Mouse (Mus musculus) MEL (cell line): ENCODE measurements around the gene Hspa13. TPM values are rescaled to one million over a fixed set of nuclear protein-coding genes. Genes with fewer than 3 reads are reported as not detected.

Experiments used
- DNase-seq: peaks from one replicate; pipeline ENCODE4 v3.0.0; 2011; ENCODE audit warnings: low read depth, low spot score
- H3K27ac ChIP-seq: 2 replicates; pipeline ENCODE4 v1.5.1; 2012; ENCODE audit warnings: low read depth, mild to moderate bottlenecking, control low read depth, low read length, moderate library complexity; ENCODE audit not compliant: control insufficient read depth
- H3K27me3 ChIP-seq, 2 experiments: fragments of 150-350 bp in 1 of 2; sonication (generic) in 1 of 2; 2 replicates each; pipeline ENCODE4 v1.6.1; 2012; ENCODE audit warnings: low read length in 2 of 2, mild to moderate bottlenecking in 2 of 2, improper control_type of control experiment in 1 of 2, moderate library complexity in 1 of 2; ENCODE audit not compliant: insufficient read depth in 2 of 2, control insufficient read depth in 1 of 2
- H3K36me3 ChIP-seq, 2 experiments: 2 replicates each; pipeline ENCODE4 v1.6.1; 2012 to 2014; ENCODE audit warnings: low read length in 2 of 2, improper control_type of control experiment in 1 of 2, inconsistent platforms in 1 of 2, mild to moderate bottlenecking in 1 of 2; ENCODE audit not compliant: insufficient read depth in 2 of 2, control insufficient read depth in 1 of 2
- H3K4me1 ChIP-seq, 2 experiments: fragments of 150-350 bp in 1 of 2; sonication (generic) in 1 of 2; 2 replicates each; pipeline ENCODE4 v1.6.1; 2012; ENCODE audit warnings: low read length in 2 of 2, improper control_type of control experiment in 1 of 2, mild to moderate bottlenecking in 1 of 2; ENCODE audit not compliant: insufficient read depth in 2 of 2, control insufficient read depth in 1 of 2
- H3K4me3 ChIP-seq, 2 experiments: fragments of 150-350 bp in 1 of 2; sonication (generic) in 1 of 2; 2 replicates each; pipeline ENCODE4 v1.5.1; 2012; ENCODE audit warnings: low read depth in 2 of 2, low read length in 2 of 2, mild to moderate bottlenecking in 2 of 2, moderate library complexity in 2 of 2, control low read depth in 1 of 2, improper control_type of control experiment in 1 of 2; ENCODE audit not compliant: control insufficient read depth in 1 of 2, insufficient read depth in 1 of 2
- H3K79me2 ChIP-seq: 2 replicates; pipeline ENCODE4 v1.6.1; 2012; ENCODE audit warnings: mild to moderate bottlenecking, low read length, moderate library complexity; ENCODE audit not compliant: control insufficient read depth, poor library complexity, insufficient read depth
- H3K9ac ChIP-seq: 2 replicates; pipeline ENCODE4 v1.6.1; 2012; ENCODE audit warnings: low read depth, mild to moderate bottlenecking, control low read depth, low read length, moderate library complexity; ENCODE audit not compliant: control insufficient read depth, poor library complexity, severe bottlenecking
- H3K9me3 ChIP-seq: fragments of 150-350 bp; sonication (generic); replicated peaks from 2 replicates; pipeline ENCODE4 v1.6.1; 2012; ENCODE audit warnings: mild to moderate bottlenecking, low read length, improper control_type of control experiment, moderate library complexity; ENCODE audit not compliant: insufficient read depth
- BHLHE40 ChIP-seq: IDR thresholded peaks from 2 replicates; pipeline ENCODE4 v1.6.1; 2012; ENCODE audit warnings: low read depth, mild to moderate bottlenecking, inconsistent platforms, low read length, improper control_type of control experiment, borderline replicate concordance
- CHD1 ChIP-seq: IDR thresholded peaks from 2 replicates; pipeline ENCODE4 v1.6.1; 2012; ENCODE audit warnings: low read depth, mild to moderate bottlenecking, inconsistent platforms, low read length, improper control_type of control experiment
- CHD2 ChIP-seq: IDR thresholded peaks from 2 replicates; pipeline ENCODE4 v1.6.1; 2011; ENCODE audit warnings: low read length, improper control_type of control experiment
- CTCF ChIP-seq, 3 experiments: IDR thresholded peaks in 2 of 3; conservative IDR thresholded peaks in 1 of 3; 2 replicates each; pipeline ENCODE4 v1.5.1; 2011 to 2012; ENCODE audit warnings: low read length in 3 of 3, low read depth in 2 of 3, mild to moderate bottlenecking in 2 of 3, improper control_type of control experiment in 1 of 3, inconsistent platforms in 1 of 3, mixed read lengths in 1 of 3, moderate library complexity in 1 of 3; ENCODE audit not compliant: control insufficient read depth in 1 of 3, insufficient read depth in 1 of 3, poor library complexity in 1 of 3, severe bottlenecking in 1 of 3
- GABPA ChIP-seq: IDR thresholded peaks from 2 replicates; pipeline ENCODE4 v1.6.1; 2012; ENCODE audit warnings: low read depth, mild to moderate bottlenecking, inconsistent platforms, low read length, improper control_type of control experiment, moderate library complexity
- GATA1 ChIP-seq: IDR thresholded peaks from 2 replicates; pipeline ENCODE4 v1.6.1; 2011; ENCODE audit warnings: low read depth, low read length, improper control_type of control experiment
- JUND ChIP-seq: IDR thresholded peaks from 2 replicates; pipeline ENCODE4 v1.6.1; 2011; ENCODE audit warnings: low read depth, mild to moderate bottlenecking, improper control_type of control experiment, low read length
- KAT2A ChIP-seq: conservative IDR thresholded peaks from 2 replicates; pipeline ENCODE4 v1.6.1; 2012; ENCODE audit warnings: low read depth, low read length, improper control_type of control experiment, inconsistent platforms
- MAX ChIP-seq: IDR thresholded peaks from 2 replicates; pipeline ENCODE4 v1.6.1; 2011; ENCODE audit warnings: low read length, improper control_type of control experiment
- MXI1 ChIP-seq: IDR thresholded peaks from 2 replicates; pipeline ENCODE4 v1.6.1; 2011; ENCODE audit warnings: mild to moderate bottlenecking, low read depth, low read length, improper control_type of control experiment
- MYB ChIP-seq: IDR thresholded peaks from 2 replicates; pipeline ENCODE4 v1.6.1; 2011; ENCODE audit warnings: mild to moderate bottlenecking, low read depth, low read length, improper control_type of control experiment
- MYC ChIP-seq: IDR thresholded peaks from 2 replicates; pipeline ENCODE4 v1.6.1; 2011; ENCODE audit warnings: low read depth, mild to moderate bottlenecking, low read length, improper control_type of control experiment, moderate library complexity
- POLR2A ChIP-seq, 2 experiments: IDR thresholded peaks; 2 replicates each; pipeline ENCODE4 v1.6.1; 2011 to 2012; ENCODE audit warnings: low read length in 2 of 2, mild to moderate bottlenecking in 2 of 2, control low read depth in 1 of 2, improper control_type of control experiment in 1 of 2, low read depth in 1 of 2, moderate library complexity in 1 of 2; ENCODE audit not compliant: control insufficient read depth in 1 of 2, insufficient read depth in 1 of 2, poor library complexity in 1 of 2
- POLR2AphosphoS2 ChIP-seq: IDR thresholded peaks from 2 replicates; pipeline ENCODE4 v1.6.1; 2011; ENCODE audit warnings: low read length, improper control_type of control experiment
- RAD21 ChIP-seq: IDR thresholded peaks from 2 replicates; pipeline ENCODE4 v1.6.1; 2011; ENCODE audit warnings: mild to moderate bottlenecking, low read depth, low read length, improper control_type of control experiment
- RCOR1 ChIP-seq: IDR thresholded peaks from 2 replicates; pipeline ENCODE4 v1.6.1; 2012; ENCODE audit warnings: low read depth, mild to moderate bottlenecking, inconsistent platforms, low read length, improper control_type of control experiment
- SMC3 ChIP-seq: IDR thresholded peaks from 2 replicates; pipeline ENCODE4 v1.6.1; 2011; ENCODE audit warnings: low read depth, low read length, improper control_type of control experiment
- TAL1 ChIP-seq: IDR thresholded peaks from 2 replicates; pipeline ENCODE4 v1.6.1; 2012; ENCODE audit warnings: mild to moderate bottlenecking, inconsistent platforms, low read length, moderate library complexity, mixed read lengths
- TCF12 ChIP-seq: IDR thresholded peaks from 2 replicates; pipeline ENCODE4 v1.6.1; 2014; ENCODE audit warnings: low read depth, mild to moderate bottlenecking, inconsistent platforms, low read length, improper control_type of control experiment, moderate library complexity
- UBTF ChIP-seq: IDR thresholded peaks from 2 replicates; pipeline ENCODE4 v1.6.1; 2012; ENCODE audit warnings: low read depth, mild to moderate bottlenecking, inconsistent platforms, low read length, improper control_type of control experiment, moderate library complexity, borderline replicate concordance; ENCODE audit not compliant: insufficient read depth
- USF2 ChIP-seq, 2 experiments: IDR thresholded peaks; 2 replicates each; pipeline ENCODE4 v1.6.1; 2011 to 2012; ENCODE audit warnings: improper control_type of control experiment in 2 of 2, low read length in 2 of 2, borderline replicate concordance in 1 of 2, inconsistent platforms in 1 of 2, low read depth in 1 of 2, mild to moderate bottlenecking in 1 of 2; ENCODE audit not compliant: insufficient read depth in 1 of 2
- ZC3H11A ChIP-seq: IDR thresholded peaks from 2 replicates; pipeline ENCODE4 v1.6.1; 2012; ENCODE audit warnings: low read depth, mild to moderate bottlenecking, inconsistent platforms, low read length, improper control_type of control experiment
- ZKSCAN1 ChIP-seq: IDR thresholded peaks from 2 replicates; pipeline ENCODE4 v1.6.1; 2012; ENCODE audit warnings: low read depth, mild to moderate bottlenecking, inconsistent platforms, low read length, improper control_type of control experiment, moderate library complexity
- ZMIZ1 ChIP-seq: IDR thresholded peaks from 2 replicates; pipeline ENCODE4 v1.6.1; 2012; ENCODE audit warnings: low read depth, mild to moderate bottlenecking, inconsistent platforms, low read length, improper control_type of control experiment, moderate library complexity
- polyA plus RNA-seq, 2 experiments: library from polyadenylated mRNA; stranded (reverse) in 1 of 2; unstranded in 1 of 2; fragments of >175 nt in 1 of 2; fragments of >200 nt in 1 of 2; gene quantifications; 2 replicates each; pipeline versions ENCODE4 v1.2.1 to v1.2.4; 2012; ENCODE audit warnings: low replicate concordance in 2 of 2, low read depth in 1 of 2; ENCODE audit not compliant: insufficient read length in 2 of 2, insufficient read depth in 1 of 2, missing spikeins in 1 of 2
- total RNA-seq: library from RNA; depleted of rRNA; stranded (reverse); fragments of 300-350 nt; gene quantifications from 2 replicates; pipeline ENCODE4 v1.2.3, GENCODE M21; 2012; rRNA removed

The Hspa13 gene
- total and polyA plus RNA-seq, 3 experiments: 16.0 to 17.6 TPM; not detected in 1

DNA sequence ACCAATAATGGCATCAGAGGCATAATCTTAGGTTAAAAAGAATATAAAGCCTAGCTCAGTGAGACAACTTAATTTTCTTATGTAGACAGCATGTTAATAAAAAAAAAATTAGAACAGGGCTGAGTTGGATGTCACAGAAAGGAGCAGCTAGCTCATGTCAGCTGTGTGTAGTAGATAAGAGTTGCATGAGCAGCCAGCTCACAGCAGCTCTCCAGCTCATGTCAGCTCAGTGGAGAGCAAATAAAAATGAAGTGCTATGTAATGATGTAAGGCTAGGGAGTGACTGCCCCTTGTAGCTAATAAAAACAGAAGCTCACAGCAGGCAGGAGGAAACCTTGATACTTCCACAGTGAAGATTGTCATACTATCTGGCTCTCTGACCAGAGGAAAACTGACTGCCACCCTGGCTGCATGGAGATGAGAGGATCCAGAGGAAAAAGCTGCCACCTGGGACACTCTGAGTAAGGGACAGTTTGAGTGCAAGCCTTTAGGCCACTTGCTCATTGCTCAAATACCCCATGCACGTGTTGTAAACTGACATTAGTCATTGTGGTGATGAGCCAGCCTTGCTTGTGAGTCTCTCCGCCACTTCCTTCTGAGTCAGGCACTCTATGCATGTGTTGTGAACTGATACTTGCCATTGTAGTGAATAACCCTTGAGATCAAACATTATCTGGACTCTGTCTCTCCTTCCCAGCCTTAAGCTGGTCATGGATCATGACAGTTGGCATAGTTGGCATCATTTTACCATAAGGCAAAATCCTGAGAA is 49.3 kb downstream of the Hspa13 start (continued):
- TF ChIP-seq MYC: peak; percentile 49; the same call in 1 of the 2 replicates
- peak; percentile 78 for TF ChIP-seq TAL1
- TF ChIP-seq JUND: no peak
- no peak for TF ChIP-seq SMC3
- no peak for TF ChIP-seq KAT2A
- TF ChIP-seq CHD2: no peak
- no peak for TF ChIP-seq MYB
- TF ChIP-seq RCOR1: no peak
- no peak for TF ChIP-seq BHLHE40
- 0 out of 2 replicates have a peak, but pooled peaks have one; percentile 18 for TF ChIP-seq TCF12
- peak; percentile 83 for TF ChIP-seq MAX
- TF ChIP-seq RAD21: no peak
- TF ChIP-seq USF2 (IDR thresholded peaks at IDR 0.05; ENCODE audit: borderline replicate concordance in 1 of 2, insufficient read depth in 1 of 2, low read depth in 1 of 2, low read length in 2 of 2): no peak
- no peak for TF ChIP-seq CHD1
- TF ChIP-seq POLR2AphosphoS2: no peak
- TF ChIP-seq POLR2A (IDR thresholded peaks at IDR 0.05; ENCODE audit: control insufficient read depth in 1 of 2, insufficient read depth in 1 of 2, low read depth in 1 of 2, low read length in 2 of 2, poor library complexity in 1 of 2): no peak
- no peak for TF ChIP-seq MXI1
- no peak for TF ChIP-seq ZKSCAN1
- TF ChIP-seq UBTF: no peak
- no peak for TF ChIP-seq ZMIZ1
- TF ChIP-seq GABPA: no peak

DNA sequence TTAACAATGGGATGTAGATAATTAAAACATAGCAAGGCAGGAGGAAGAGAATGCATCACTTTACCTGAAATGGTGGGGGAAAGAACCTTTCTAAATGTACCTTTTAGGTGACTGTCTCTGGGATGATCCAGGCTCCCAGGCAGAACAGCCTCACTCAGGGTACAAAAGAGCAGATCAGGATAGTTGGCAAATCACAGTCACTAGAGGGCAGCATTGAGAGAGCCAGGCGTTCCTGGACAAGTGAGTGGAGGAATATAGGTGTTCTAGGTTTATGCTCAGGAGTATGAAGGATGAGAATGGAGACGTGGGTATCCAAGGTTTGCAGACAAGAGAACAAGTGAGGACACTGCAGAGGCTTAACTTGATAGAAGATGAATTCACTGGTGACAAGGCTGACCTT is 70.7 kb downstream of the Hspa13 start:
- Histone ChIP-seq H3K4me3 (no peak overlapping the region), H3K27ac (no peak overlapping the region), H3K9ac (no peak overlapping the region), H3K36me3 (no peaks in the 10 kb centered on the region), H3K4me1 (no peaks in the 10 kb centered on the region), H3K79me2 (no peaks in the 10 kb centered on the region), H3K27me3 (peaks cover 0 to 3% of the 10 kb centered on the region in 2 experiments; a peak in 2 of 4 replicates), H3K9me3 (no peaks in the 10 kb centered on the region)
- TF ChIP-seq GATA1 (no peak), ZC3H11A (peak; percentile 87), TAL1 (no peak), CTCF (IDR thresholded peaks at IDR 0.05 in 2 of 3, conservative IDR thresholded peaks at IDR 0.05 in 1 of 3; ENCODE audit: control insufficient read depth in 1 of 3, insufficient read depth in 1 of 3, low read depth in 2 of 3, low read length in 3 of 3, poor library complexity in 1 of 3, severe bottlenecking in 1 of 3) (peak; percentile 75 to 84 (median 81)), RAD21 (peak; percentile 78), SMC3 (peak; percentile 91)
- DNase-seq: peak; percentile 68

Other genes starting within 250 kb of the Hspa13 start
- not detected in 2 replicates for gene Lipi, start 181.0 kb downstream of the Hspa13 start, total RNA-seq
- not detected for gene Lipi, start 181.0 kb downstream of the Hspa13 start, polyA plus RNA-seq
- not detected in 2 replicates for gene Rbm11, start 174.3 kb downstream of the Hspa13 start, total RNA-seq
- under 1 TPM in 1 of 2 experiments, not detected in 1; 0.15 TPM for gene Rbm11, start 174.3 kb downstream of the Hspa13 start, polyA plus RNA-seq